Mouse (Mus musculus) E14TG2a.4 (cell line): Measurements from ENCODE around the gene Nudt3.

ENCODE experiments used
- CTCF ChIP-seq: conservative IDR thresholded peaks from 2 replicates; pipeline ENCODE4 v1.5.1; 2014; ENCODE audit warnings: low read length
- NANOG ChIP-seq: IDR thresholded peaks from 2 replicates; pipeline ENCODE4 v1.6.1; 2014; ENCODE audit warnings: borderline replicate concordance, low read length, mixed read lengths

DNA sequence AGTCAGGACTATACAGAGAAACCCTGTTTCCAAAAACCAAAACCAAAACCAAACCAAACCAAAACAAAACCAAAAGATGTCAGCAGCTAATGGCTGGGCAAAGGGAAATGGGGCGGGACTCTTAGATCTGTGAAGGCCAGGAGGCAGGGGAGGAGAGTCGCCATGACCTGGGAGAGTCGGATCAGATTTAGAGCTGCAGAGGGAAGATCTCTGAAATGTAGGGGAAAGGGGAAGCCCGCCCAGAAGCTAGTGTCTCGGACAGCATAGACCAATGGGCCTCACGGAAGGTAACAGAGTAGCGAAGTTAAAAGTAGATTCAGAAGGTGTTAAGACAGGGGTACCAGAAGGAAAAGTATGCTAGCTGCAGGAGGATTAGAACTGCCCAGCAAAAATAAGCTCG is 52.0 kb downstream of the Nudt3 start:
- TF ChIP-seq CTCF (no peak), NANOG (no peak)
